Mouse (Mus musculus) cerebellum, postnatal 25 days (tissue): ENCODE data around the gene Notch1.
A peak's percentile ranks its signal among the peaks of the same experiment; 100 is the strongest.

ENCODE experiments used
- DNase-seq, 2 experiments: peaks; one replicate each; pipeline ENCODE4 v3.0.0; 2021; ENCODE audit warnings: mixed read lengths in 2 of 2

The Notch1 gene

DNA sequence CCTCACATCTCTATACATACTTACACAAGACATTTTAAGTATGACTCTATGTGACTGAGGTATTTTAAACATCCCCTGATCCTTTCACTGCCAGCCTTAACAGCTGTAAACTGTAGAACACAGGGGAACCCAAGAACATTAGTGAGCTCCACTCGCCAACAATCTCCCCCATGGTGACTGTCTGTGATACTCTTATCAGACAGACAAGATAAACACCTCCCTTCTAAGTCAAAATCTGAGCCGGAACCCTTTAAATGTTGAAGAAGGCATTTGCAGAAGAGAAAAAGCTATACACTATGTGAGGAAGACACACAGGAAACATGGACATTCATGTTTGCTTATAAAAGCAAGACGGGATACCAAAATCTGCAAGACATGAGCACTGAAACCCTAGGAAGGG, 72.6 kb downstream of the Notch1 start:
- no peak for DNase-seq

DNA sequence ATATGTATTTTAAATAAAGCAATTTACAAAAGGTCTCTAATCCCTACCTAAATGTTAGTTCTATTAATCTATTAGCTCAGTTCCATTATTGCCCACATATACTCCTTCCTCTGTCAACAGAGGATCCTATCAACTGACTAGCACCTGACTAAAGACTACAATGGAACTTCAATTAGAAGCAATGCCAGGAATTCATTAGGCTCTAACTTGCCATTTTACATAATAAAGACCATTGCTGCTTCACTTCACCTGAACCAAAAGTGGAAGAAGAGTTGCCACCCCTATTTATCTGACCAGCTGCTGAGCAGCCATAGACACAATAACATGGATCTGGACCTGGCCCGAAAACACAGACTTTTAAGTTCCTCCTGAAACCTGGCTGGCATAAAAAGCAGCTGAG, 73.6 kb downstream of the Notch1 start:
- DNase-seq = no peak

DNA sequence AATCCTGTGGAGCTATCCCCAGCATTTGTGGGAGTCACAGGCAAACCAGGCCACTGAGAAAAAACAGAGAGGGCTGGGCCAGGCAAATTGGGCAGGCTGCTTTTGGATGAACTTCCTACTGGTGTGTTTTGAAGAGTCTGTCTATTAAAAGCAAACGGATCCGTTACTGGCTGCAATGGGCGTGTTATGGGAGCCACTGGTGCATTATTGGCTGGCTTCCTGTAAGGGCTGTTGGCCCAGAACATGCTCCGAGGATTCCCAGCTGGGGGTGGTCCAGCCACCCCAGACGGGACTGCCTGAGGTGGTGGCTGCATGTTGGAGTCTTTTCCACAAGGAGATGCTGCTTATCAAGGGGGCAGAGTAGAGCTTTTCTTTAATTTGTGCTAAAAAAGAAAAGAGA, 74.8 kb downstream of the Notch1 start:
- no peak for DNase-seq

DNA sequence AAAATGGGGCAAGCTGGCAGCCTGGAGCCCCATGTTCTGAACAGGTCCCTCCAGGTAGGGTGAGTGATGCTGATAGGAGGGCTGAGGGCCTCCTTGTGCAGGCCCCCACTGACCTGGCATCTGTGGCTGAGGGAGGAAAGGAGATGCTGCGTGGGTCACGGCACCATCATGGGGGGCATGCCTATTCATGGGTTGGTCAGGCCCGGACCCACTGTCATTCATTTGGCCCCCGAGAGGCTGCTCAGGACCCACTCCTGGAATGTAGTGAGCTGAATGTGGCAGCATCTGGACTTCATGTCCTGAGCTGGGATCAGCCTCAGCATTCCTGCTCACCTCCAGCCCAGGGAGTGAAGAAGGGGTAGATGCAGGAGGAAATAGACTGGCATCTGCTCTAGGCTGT, 75.2 kb downstream of the Notch1 start:
- DNase-seq = no peak

DNA sequence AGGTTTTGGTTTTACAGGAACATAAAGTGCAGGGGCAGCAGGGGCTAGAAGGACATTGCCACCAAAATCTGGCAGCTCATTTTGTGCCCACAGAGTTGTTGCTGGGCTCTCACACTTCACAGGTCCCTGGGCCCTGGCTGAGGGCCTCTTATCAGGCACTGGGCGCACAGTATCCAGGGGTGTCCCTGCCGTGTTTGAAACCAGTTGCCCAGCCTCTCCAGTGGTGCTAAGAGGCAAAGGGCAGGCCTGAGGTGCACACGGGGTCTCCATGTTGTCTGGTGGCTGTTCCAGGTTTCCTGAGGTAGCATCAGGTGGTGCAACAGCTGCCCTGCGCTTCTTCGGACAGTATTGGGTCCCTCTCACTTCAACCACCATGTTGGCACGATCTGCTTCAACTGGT, 76.8 kb downstream of the Notch1 start:
- DNase-seq = no peak

DNA sequence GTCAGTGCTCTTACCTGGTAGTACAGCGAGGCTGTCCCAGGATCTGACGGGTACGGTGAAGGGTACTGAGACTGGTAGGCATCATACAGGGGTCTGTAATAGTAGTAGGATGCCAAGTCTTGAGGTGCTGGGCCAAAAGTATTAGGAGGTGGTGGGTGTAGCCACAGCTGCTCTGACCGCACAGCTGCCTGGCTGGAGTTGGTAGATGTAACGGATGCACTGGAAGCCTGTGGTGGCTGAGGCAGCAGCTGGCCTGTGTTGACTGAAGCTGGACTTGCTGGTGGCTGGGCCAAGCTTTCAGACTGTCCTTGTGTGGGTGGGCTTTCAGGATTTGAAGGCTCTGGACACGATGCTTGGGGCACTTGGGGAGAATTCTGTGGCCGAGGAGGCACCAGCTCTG, 78.1 kb downstream of the Notch1 start:
- DNase-seq = no peak

DNA sequence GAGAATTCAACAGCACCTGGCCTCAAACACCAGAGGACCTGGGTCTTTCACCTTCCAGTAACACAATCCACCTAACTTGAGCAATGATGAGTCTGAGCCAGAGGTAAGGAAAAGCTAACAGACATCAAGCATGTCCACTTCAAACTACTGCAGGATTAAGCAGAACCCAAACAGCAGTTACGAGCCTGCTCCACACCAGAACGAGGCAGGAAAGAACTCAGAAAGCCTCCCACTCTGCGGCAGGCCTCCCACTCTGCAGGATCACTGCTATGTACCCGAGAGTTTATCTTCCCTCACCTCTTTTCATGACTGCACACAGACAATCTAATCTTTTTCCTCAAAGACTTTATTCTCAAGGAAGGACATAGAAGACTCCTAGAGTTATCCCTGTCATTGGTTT, 79.2 kb downstream of the Notch1 start:
- DNase-seq = no peak

DNA sequence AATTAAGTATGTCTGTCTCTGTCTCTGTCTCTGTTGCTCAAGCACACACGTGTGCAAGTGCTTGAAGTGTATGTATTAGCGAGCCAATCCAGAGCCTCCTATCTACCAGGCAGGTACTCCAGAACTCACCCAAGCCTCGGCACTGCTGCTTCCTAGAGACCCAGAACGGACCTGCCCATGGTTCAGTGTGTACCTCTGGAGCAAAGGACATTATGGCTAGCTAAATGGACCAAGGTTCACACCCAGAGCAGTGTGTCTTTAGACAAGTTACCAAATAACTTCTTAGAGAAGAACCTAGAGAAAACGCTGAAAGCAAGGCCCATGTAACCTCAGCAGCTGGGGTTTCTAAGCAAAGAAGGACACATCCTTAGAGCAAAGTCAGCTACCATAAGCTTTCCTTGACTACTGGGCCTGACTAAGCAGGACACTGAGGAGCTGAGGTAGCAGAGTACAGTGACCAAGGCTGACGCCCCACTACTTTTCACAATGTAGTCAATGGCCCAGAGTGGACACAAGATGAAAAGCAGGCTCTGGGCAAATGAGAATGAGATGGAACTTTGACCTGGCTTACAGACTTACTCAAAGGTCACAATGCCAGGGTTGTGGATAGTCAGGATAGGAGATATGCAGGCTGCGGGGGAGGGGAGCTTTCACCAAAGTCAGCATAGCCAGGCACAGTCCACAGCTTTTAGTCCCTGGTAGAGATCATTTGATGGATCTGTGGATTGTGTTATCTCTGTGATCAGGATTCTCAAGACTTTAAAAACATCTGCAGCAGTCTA, 81.5 kb downstream of the Notch1 start:
- no peak for DNase-seq

DNA sequence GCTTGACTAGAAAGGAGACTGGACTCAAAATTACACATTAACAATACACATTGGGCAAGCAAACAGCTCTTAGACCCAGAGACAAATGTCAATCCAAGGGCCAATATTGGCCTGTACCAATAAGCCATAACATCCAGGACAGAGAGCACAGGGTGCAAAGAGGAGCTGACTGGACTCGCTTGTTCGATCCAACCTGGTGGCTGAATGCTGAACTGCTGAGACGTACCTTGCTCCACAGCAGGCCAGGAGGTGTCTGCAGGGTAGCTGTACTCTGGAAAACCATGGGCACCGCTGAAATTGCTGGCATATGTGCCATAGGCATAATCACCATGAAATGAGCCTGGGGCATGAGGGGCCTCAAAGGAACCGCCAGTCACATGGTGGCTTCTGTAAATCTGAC, 86.6 kb downstream of the Notch1 start:
- DNase-seq = no peak

DNA sequence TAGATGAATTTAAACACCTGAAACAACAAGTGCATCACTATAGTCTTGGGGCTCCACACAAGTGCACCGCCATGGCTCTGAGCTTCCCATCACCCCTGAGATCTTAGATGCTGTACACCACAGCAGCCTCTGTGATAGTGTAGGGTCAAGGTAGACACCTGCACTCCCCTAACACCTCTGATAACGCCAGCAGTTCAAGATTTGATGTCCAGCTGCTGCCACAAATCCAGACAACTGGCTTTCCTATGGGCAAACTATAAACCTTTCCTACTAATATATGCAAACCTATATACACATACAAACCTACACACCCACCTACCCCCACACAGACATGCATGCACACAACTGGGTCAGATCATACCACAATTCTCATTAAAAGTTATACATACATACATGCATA, 91.9 kb downstream of the Notch1 start:
- DNase-seq = no peak

DNA sequence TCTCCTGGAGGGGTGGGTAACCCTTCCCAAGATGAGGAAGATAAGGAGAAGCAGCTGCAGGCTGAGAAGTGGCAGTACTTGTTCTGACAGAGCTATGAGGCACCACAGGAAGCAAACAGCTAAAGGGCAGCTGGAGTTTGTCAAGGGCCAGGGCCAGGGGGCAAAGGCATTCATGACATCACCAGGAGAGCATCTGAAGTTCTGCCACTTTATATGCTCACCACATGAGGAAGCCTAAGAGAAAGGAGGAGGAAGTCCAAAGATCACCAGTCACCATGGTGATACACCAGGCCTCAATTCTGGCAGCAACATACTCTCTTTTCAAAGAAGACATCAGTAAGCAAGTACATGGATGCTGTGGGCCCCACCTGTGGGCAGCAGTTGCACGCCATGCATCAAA, 93.4 kb downstream of the Notch1 start:
- DNase-seq = no peak

DNA sequence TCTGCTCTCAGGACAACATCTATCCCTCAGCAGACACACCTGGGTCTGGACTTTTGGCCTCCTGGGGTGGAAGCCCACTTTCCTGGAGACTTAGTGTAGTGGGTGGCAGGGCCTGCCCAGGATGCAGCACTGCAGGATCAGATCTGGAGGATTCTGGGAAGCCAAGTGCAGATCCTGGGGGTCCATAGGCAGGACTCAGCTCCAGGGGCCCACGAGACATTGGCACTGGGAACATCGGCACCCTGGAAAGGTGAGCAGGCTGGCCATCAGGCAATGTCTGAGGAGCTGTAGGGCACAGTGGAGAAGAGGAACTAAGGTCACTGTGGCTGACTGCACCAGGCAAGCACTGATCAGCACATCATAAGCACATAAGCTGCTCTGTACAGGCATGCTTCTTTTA, 94.5 kb downstream of the Notch1 start:
- DNase-seq = no peak

DNA sequence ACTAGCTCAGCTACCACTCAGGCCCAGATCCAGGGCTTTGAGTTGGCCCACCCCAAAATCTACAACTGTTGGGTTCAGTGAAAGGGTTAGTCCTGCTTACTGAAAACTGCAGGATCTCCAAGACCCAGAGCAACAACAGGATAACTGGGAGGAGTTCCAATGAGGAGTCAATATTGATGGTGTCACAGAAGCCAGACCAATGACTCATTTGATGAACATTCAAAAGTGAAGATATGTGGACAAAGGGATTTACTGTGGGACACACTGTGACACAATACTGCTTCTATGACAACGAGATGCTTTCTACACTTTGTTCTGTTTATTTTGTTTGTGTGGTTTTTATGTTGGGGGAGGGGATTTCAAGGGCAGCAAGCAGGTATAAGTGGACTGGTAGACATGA, 98.3 kb downstream of the Notch1 start:
- DNase-seq = no peak

DNA sequence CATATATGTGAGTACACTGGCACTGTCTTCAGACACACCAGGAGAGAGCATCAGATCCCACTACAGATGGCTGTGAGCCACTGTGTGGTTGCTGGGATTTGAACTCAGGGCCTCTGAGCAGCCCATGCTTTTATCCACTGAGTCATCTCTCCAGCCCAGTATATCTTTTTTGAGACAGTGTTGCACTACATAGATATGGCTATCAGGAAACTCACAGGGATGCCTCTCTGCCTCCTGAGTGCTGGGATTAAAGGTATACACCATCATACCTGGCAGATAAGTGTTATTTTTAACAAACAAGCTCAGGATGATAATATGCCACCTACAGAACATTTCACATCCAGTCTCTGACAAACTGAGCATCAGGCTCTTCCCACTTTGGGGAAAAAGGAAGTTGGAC, 99.4 kb downstream of the Notch1 start:
- DNase-seq = no peak

DNA sequence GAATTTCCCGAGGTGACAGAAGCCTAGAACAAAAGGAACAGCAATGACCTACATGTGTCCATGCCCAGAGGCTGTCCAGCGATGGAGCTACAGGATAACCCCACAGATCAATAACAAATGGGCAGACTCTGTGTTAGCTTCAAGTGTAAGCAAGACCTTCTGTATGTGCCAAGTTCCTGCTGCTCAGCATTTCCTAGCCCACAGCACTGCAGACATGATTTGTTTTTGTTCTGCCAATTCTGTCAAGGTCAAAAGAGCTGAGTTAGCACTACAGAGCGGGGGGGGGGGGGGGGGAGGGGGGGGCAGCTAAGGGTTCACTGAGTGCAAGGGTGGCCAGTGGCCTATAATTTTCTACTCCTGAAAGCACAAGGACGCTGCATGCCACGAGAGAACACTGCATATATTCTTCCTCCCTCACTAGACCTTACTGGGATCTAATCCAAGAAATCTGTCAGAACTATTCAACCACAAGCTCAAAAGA, 105.5 kb downstream of the Notch1 start:
- DNase-seq = peak; percentile 42 to 51

DNA sequence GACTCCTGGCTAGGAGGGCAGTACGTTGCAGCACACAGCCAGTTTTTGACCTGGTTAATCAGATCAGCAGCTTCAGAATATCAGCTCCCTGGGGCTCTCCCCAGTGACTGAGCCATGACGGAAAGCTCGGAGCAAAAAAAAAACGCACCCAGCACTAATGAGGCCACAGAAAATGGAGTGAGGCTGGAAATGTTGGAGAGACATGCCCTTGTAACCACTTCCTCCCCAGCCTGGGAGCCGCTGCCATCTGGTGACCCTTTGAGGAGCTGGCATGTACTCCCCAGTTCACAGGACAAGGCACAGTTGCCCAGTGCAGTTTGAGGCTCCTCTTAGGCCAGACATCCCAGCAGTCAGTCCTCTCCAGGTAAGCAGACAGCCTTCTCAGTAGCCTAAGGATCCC, 106.4 kb downstream of the Notch1 start:
- peak; percentile 68 to 69 for DNase-seq

DNA sequence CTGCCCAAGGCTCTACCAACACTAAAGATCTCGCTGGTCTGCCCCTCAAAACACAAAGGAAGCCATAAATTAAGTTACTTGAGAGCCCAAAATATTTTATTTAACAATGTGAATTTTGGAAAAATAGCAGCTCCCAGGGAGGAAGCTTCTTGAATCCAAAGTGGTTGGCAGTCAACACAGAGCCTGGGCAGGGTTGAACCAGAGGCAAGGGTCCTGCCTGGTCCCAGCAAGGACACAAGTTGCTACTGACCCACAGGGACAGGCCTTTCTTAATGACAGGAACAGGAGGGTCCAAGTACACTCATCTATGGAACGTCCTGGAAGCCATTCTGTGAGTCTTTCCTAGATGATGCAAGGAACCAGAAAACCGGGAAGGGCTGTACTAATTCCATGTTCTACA, 107.1 kb downstream of the Notch1 start:
- no peak for DNase-seq

DNA sequence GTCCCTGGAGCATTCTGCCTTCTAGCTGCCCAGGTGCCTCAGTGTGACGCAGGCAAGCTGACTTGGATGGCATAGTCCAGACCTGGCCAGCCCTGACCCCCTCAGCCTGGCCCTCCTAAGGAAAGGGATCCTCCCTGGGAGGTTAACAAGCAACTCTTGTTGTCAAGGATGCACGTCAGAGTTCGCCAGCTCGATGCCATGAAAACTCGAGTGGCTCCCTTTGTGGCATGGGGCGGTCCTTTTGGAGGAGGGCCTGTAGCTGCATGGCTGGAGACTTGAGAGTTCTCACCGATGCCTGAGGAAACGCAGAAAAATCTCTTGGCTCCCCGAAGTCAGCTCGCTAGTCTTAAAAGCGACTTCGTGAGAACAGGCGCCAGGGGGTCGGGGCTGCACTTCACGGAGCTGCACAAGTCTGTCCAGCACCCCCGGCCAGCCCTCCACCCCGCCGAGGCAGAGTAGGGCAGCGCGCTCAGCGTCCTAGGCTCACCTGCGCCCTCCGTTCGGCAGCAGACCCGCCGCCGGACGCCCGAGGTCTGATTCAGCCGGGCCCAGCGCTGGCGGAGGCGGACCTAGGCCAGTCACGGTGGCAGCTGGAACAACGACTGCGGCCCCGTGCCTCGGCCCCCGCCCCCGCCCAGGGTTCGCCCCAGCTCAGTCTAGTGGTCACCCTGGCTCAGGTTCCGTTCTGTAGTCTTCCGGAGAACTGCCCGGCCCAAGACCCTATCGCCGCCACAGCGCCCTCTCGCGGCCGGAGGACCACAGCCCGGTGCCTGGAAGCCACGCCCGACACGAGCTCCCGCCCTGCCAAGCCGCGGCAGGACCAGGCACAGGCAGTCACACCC, 107.7 kb downstream of the Notch1 start, which contains the start of gene Inpp5e:
Gene Inpp5e, minus strand, starts transcription at position 689 of the 842 bp plus-strand sequence.
- peak; percentile 100 for DNase-seq
